Mouse (Mus musculus) erythroblast, embryonic 14.5 days (primary cell): ENCODE results near the gene Rap1gap2.

Source experiments
- GATA1 ChIP-seq: IDR thresholded peaks from 2 replicates; pipeline ENCODE4 v1.6.1; 2012; ENCODE audit warnings: low read length, inconsistent platforms, mixed read lengths
- TAL1 ChIP-seq: IDR thresholded peaks from 3 replicates; pipeline ENCODE4 v1.6.1; 2012; ENCODE audit warnings: low read length, inconsistent platforms, mixed read lengths

- no peak for TF ChIP-seq GATA1
- no peak for TF ChIP-seq TAL1
These were observed 217.2 kb downstream of the Rap1gap2 start for GRCm38 (mm10) chr11:74393489-74393888.
